Mouse (Mus musculus): ENCODE measurements around the gene Frmd5.
"Not testable (repeated sequence)": the region's sequence is repeated elsewhere in the genome, so short reads cannot be mapped to it uniquely, and the experiment has no call there.

The Frmd5 gene

DNA sequence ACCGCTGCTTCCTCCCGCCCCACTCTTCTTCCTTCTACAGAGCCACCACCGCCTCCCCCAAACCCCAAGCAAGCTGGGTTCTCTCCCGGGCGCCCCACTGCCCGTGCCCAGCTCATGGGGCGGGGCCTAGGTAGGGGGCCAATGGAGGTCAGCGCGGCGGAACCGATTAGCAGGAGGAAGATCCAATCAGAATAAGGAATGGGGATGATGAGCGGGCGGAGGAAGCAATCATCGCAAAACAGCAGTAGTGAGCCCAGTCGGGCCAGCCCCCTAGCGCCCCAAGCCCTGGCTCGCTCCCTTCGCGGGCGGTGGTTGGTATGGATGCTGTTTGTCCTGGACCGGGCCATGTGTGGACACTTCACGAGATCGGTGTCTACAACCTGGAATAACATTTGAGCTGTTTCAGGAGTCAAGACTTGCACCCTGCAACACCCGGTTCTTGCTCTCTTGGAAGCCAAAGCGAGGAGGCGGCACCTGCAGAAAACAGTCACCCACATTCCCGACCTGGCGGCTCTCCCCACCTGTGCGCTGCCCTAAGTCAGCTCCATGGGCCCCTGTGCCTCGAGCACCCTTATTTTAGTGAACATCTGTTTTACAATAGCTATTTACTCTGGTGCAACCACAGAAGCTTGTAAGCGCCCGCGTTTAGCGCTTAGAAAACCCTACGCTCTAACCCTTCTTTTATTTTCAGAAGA, at the start of gene Frmd5:
Frmd5 (minus strand) TSS at position 129 of the 695 bp plus-strand sequence.
- DNase-seq (ENCODE audit: low spot score in 2 of 2) = peak; percentile 73 to 81

DNA sequence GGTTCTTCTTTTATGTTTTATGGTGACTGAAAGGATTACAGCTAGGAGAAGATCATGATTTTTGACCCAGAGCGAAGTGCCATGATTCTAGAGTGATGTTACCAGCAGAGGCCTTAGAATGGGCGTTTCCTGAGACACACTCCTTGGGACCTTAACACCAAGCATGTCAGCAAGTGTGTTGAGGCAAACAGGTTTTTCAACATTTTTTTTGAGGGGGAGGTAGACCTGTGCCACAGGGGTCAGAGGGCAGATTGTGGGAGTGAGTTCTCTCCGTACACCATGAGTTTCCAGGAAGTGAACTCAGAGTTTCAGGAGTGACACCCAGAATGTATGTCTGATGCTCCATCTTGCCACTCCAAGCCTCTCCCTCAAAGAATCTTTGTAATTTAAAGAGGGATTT, 47.1 kb upstream of the Frmd5 start:
- no peak for DNase-seq (ENCODE audit: low spot score in 2 of 2)

DNA sequence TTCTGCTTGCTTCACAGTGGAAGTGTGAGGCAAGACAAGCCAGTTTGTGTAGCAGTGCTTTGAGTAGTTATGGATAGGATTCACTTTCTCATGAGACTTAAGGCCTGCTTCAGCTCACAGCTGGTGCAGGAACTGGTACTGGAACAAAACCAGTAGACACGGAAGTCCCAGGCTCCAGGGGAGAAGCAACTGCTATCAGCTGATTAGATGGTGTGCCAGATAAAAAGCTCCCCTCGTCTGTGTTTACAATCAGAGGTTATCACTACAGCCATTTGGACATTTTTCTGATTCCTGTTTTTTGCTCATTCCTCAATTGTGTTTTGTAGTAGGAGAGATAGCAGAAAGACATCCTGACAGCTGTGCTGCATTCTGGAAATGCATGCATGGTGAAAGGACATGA, 45.2 kb upstream of the Frmd5 start:
- DNase-seq (ENCODE audit: low spot score in 2 of 2) = no peak

DNA sequence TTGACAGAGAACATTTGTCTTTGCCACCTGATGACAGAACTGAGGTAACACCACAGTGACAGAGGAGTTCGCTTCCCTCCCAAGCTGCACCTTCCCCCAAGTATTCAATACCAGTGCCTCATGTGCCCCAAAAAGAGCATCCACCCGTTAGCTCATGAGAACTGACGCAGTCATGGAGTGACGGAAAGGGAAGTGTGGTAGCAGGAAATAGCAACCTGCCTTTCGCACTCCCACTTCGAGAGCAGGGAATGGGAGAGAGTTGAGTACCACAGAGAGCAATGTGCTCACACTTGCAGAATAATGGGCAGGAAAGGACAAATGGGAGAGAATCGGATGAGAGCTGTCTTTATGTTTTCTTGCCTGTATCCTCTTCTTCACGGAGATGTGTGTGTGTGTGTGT, 39.2 kb upstream of the Frmd5 start:
- no peak for DNase-seq (ENCODE audit: low spot score in 2 of 2)

DNA sequence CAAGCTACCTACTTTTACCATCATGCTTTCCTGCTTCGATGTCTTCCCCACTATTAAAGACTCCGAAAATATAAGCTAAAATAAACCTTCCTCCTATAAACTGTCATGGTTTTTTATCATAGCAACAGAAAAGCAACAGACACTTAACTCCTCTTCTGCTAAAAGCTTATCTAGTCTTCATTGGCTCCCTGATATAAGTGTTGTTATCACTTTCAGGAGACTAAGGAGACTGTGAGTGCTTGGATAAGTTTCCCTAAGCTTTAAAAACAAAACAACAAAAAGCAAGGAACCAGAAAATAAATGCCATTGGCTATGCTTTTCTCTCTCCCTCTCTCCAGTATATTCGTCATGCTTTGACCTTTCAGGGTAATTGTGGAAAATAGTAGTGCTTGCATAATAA, 35.4 kb upstream of the Frmd5 start:
- no peak for DNase-seq (ENCODE audit: low spot score in 2 of 2)

DNA sequence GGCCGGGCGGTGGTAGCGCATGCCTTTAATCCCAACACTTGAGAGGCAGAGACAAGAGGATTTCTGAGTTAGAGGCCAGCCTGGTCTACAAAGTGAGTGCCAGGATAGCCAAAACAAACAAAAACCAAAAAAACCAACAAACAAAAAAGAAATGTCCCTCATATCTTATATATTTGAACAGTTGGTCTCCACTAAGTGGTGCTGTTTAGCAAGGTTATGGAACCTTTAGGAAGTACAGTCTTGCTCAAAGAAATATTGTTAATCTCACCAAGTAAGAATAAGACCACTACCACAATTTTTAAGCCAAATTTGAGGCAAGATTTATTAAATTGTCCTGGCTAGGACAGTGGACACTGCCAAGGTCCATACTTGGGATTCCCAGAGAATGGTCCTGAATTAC, 34.6 kb upstream of the Frmd5 start:
- no peak for DNase-seq (ENCODE audit: low spot score in 2 of 2)

DNA sequence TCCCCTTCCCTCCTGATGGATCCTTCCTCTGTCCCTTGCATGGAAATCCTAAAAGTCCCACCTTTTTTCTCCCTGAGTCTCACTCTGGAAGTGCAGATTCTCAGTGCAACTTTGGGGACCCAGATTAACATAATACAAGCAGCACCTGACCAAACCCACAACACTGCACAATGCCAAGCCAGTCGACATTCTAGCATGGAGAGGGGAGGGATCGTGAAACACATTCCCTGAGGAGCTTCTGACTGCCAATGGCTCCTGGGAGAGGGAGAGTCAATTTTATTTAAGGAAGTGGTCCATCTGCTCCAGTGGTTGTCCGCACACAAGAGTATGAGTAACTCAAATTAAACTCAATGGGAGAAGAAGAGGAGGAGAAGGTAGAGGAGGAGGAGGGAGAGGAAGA, 28.0 kb upstream of the Frmd5 start:
- no peak for DNase-seq (ENCODE audit: low spot score in 2 of 2)

DNA sequence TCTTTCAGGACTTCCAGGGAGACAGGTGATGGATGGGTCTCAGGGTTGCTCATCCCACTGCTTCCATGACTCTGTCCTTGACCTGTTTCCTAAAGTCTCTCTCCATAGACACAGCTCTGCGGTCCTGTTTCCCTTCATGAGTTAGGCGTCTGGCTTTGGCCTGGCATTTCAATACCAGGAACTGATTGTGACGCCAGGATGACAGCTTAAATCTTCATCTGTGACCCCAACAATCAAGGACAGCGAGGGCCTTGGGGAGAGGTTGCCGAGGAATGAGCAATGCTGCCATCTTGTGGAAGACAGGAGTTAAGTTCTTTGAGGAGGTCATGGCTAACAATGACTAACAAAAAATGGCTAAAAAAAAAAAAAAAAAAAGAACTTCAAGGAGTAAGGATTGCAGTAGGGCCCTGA, 25.6 kb upstream of the Frmd5 start:
- peak in 1 of 2 experiments; percentile 15 for DNase-seq (ENCODE audit: low spot score in 2 of 2)

DNA sequence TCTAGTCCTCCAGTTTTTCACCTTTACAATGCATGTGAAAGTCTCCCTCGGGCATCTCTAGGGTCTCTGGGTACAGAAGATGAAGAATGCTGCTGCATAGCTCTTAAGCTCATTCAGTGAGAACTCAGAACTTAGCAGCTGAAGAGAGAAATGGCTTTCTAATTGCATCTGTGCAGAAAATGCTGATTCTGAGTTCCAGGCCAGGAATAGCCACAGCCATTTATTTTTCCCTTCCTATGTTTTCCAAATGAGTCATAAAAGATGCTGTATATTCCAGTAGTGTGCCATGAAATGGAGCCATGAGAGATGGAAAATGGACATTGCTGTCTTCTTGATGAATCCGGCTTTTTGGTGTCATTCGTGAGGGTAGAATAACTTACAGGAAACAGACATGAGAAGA, 21.5 kb upstream of the Frmd5 start:
- no peak for DNase-seq (ENCODE audit: low spot score in 2 of 2)

DNA sequence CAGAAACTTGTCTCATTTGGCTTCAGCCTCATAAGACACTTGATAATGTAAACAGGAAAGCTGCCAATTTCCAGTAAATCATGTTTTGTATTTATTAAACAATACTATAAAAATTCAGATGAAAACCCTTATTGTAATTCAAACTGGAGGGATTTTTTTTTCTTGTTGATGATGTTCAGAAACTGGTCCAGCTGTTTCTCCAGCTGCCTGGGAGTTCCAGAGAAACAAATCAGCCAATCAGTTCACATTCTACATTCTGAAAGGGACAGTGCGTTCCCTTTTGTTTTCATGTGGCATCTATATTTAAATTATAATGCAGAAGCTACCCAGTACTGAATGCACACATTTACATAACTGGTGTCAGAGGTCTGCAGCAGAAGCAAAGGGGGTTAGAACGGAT, 19.3 kb upstream of the Frmd5 start:
- no peak for DNase-seq (ENCODE audit: low spot score in 2 of 2)

DNA sequence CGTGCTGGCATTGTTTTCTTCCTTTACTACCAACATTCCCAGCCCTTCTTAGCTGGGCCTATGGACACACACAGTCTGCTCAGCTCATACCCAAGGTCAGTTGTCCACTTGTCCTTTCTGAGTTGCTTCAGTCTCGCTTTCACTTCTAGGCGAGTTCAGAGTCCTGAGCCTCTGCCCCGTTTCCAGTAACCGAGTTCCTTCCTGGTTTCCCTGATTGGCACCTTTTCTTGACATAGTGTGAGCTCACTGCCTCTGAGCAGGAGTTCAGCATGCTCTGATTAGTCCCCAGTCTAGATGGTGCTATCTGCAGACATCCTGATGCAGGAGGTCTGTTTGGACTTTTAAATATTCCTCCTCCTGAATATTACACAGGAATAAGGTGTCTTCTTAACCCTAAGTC, 17.8 kb upstream of the Frmd5 start:
- DNase-seq (ENCODE audit: low spot score in 2 of 2) = no peak

DNA sequence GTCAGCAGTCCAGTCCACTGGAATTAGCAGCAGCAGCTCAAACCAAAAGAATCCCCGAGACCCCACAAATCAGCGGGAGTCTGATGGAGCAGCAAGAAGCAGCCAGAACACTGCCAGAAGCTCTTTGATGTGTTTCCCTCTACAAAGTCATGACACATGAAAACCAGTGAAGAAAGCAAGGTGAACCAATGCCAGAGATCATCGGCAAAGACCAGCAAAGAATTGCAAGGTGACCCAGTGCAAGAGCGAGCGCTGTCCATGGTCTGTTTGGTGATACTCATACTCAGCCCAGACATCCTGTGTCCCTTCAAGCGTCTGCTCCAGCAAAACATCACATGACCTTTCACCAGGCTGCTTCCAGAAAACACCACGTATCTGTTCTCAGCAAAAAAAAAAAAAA, 14.9 kb upstream of the Frmd5 start:
- DNase-seq (ENCODE audit: low spot score in 2 of 2) = no peak

DNA sequence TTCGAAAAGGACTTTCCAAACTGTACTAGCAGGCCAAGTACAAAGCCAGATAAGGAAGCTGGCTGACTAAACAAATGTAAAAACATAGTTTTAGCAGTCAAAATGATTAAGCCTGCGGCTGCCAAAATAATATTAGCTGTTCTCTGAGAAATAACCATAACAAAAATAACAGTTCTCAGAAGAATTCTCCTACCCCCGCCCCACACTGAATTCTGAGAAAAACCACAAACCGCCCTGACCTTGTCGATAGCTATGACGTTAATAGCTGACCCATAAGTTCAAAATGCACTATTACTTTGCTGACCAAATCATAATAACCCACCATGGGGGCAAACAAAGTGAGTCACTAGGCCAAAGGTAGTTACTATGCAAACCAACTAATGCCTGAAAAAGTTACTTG, 4.0 kb upstream of the Frmd5 start:
- not testable (repeated sequence) for DNase-seq (ENCODE audit: low spot score in 2 of 2)

DNA sequence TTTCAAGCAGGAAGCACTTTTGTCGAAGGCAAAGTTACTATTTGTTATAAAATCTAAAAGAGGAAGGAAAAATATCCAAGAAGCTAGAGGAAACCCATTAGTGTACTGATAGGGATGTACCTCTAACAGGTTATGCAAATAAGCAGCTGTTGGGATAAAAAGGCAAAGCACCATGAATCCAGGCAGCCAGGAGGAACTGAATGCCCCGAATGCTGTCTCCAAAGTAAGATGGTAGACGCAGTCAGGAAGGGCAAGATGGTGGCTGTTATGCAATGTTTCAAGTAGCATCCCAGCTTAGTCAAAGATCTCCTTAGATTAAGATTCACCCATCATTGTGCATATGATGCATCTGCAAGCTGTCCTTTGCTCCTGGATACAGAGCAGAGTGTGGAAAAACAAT, 2.2 kb upstream of the Frmd5 start:
- DNase-seq (ENCODE audit: low spot score in 2 of 2) = no peak

DNA sequence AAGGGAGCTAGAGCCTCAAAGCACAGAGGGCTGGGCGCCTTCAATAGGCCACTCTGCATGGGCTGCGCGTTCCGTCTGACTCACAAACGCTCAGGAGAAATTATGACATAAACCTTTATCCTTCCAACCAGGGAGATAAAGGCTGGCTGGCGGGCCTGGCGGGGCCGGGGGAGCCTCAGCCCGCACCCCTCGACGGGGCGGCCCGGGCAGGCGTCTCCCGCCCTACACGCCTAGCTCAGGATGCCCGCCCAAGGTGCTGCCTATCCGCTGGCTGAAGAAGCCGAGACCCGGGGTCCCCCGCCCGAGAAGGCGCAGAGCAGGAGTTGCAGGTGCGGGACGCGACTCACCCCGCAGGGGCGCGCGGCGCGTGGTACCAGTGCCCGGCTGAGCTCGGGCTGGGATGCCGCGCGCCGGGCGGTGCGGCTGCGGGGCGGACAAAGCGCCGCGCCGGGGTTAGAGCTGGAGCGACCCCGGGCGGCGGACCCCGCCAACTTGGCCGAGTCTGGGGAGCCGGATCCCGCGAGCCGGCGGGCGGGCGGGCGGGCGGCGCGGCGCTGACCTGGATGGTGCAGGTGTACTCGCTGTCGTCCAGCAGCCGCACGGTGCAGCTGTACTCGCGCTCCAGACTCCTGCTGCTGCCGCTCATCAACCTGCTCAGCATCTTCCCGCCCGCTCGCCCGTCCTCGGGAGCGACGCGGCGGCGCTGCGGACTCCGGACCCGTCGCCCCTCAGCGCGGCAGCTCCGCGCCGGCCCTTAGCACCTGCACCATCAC, 530 bp downstream of the Frmd5 start:
- peak in 1 of 2 experiments; percentile 67 for DNase-seq (ENCODE audit: low spot score in 2 of 2)

DNA sequence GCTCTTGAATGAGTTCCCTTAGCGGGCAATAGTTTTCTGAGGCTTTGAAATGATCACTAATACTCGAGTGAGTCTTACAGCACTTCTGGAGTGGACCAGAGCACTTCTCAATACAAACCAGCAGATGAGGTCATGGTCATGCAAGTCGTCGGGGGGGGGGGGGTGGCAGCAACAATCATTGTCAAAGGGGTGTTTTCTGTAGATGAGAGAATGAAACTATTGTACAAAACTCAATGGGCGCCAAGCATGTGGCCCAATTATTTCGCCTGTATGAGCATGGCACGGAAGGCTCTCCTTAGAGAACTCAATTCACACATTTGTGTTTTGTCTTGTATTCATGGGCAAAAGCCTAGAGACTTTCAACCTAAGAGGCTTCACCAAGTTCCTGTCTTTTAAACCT, 7.8 kb downstream of the Frmd5 start:
- no peak for DNase-seq (ENCODE audit: low spot score in 2 of 2)

DNA sequence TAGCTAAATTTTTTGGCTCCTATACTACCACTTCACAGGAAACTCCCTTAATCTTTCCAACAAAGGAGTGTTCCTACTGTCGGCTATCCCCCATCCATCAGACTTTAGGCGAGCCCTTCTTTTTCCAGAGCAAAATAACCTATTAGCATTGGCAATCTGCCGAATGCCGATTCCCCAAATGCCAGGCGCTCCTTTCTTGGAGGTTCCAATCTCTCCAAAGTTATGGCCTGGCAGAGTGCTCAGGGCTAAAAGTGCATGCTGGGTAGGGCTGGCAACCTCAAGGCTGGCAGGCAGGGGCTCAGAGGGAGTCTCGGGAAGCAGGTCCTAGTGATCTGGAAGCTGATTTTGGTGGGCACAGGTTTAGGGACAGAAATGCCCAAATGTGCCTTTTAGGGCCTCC, 10.9 kb downstream of the Frmd5 start:
- no peak for DNase-seq (ENCODE audit: low spot score in 2 of 2)

DNA sequence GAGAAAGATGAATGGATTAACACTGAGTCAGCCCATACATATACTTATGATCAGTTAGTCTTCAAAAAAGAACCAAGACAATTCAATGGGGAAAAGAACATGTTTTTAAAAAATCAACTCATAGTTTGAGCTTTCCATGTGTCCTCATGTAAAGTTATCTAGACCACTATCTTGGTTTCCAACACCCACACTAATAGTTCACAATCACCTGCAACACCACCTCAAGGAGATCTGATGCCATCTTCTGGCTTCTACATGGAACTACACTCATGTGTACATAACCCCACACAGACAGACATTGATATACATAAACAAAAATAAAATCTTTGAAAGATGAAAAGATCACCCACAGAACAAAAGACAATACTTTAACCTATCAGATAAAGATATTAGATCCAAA, 17.1 kb downstream of the Frmd5 start:
- DNase-seq (ENCODE audit: low spot score in 2 of 2) = no peak

DNA sequence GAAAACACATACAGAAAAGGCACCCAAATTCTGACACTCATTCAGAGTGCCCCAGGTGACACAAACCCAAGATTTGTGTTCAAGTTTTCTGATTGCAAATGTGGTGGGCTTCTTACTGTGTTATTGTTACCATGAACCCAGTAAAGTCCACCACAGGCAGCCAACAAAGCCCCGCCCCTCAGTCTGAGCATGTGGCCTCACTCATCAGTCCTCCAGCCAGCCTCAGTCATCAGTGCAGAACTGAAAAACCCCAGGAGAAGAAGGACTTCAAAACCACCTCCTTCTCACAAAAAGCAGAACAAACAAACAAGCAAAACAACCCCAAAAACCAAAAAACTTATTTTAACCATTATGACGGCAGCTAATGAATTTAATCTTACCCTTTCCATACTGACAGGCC, 18.5 kb downstream of the Frmd5 start:
- DNase-seq (ENCODE audit: low spot score in 2 of 2) = no peak

DNA sequence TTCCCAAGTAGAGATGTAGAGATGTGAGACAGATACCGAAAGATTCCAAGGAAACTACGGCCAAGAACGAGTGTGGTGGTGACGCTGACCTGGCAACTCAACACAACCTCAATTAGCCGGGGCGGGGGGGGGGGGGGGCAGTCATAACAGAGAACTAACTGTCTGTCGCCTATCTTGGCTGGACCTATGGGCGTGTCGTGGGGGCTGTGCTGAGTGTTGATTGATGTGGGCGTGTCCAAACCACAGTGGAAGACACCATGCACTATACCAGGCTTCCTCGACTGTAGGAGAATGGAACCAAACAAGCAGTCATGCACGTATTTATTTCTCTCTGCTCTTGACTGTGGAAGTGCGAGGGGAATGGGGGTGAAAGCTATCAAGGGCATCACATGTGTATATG, 19.1 kb downstream of the Frmd5 start:
- no peak for DNase-seq (ENCODE audit: low spot score in 2 of 2)

DNA sequence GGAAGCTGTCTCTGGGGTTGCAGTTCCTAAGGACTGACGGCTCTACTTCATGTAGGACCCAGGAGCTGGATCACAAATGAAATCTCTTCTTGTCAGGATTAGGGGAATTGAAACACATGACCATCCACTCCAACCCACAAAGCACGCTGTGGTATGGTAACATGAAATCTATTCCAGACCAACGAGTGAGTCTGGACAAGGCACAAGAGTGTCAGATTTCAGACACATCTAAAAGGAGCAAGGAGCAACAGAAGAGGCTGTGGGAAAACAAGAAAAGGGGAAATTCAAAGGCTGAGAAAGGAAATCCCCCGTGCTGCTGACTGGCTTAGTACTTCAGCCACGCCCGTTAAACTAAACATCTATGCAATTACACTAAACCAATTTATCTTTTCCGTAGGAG, 19.6 kb downstream of the Frmd5 start:
- DNase-seq (ENCODE audit: low spot score in 2 of 2) = no peak

DNA sequence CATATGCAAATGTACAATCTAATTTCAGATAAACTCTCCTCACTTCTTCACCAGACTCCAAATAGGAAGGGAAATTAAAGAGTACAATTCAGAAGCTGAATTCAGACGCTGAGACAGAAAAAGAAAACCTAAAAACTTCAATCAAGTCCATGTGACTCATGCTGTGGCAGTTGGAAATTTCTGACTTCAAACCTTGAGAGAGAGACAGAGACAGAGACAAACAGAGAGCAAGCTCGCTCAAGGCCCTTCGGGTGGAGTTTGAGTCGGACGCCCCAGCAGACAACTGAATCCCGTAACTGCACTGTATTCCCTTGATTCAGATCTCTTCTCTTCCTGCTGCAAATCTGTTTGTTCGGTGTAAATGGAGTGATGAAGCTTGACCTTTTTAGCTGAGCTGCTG, 30.7 kb downstream of the Frmd5 start:
- DNase-seq (ENCODE audit: low spot score in 2 of 2) = no peak

DNA sequence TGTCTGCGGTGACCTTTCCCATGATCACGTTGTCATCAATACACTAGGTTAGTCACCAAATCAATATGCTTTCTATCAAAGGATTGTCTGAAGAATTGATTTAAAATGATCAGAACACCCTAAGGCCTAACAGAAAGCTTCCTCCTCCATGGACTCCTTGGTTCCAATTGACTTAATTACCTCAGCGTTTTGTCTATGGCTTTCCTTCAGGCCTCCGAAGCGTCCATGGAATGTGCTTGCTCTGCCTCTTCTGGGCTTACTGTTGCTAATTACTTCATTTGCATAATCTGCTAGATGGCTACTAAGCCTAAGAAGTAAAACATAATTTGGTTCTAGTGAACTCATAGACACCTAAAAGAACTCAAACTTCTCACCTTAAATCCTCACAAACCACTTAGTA, 42.0 kb downstream of the Frmd5 start:
- DNase-seq (ENCODE audit: low spot score in 2 of 2) = no peak

DNA sequence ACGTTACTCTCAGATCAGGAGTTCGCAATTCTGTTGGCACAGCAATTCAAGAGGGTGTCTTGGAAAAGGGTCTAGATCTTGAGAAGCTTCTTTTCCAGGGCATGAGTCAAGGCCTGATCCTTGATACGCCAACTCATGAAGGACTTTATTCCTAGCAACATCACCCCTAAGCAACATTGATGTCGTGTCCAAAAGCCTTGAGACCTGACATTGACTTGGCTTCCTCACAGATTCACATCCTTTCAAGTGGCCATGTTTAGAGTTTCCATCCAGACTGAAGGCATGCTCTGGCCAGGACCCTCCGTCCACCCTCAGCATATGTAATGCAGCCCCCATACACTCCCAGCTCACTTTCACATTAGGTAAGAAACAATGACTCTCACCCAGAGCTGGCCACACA, 45.0 kb downstream of the Frmd5 start:
- no peak for DNase-seq (ENCODE audit: low spot score in 2 of 2)

Data from spleen, postnatal 4 days (tissue).